Mouse (Mus musculus) lung, postnatal 0 days (tissue): Measurements from ENCODE around the gene Sipa1l1. TPM values are rescaled to one million over a fixed set of nuclear protein-coding genes. Genes with fewer than 3 reads are reported as not detected.

Experiments
- ATAC-seq: fragments of 200-750 bp; cut with Nextera tagmentation; 2 replicates; pipeline ENCODE4 v1.8.0; 2017; ENCODE audit warnings: moderate library complexity
- DNase-seq: peaks from one replicate; pipeline ENCODE4 v3.0.0-alpha.2; 2016; ENCODE audit warnings: low spot score
- H3K27ac ChIP-seq: fragments of 300-500 bp; sonication (generic); 2 replicates; pipeline ENCODE4 v1.5.1; 2014; ENCODE audit warnings: antibody characterized with exemption, mild to moderate bottlenecking, low read length, mixed read lengths
- H3K27me3 ChIP-seq: fragments of 300-500 bp; sonication (generic); replicated peaks from 2 replicates; pipeline ENCODE4 v1.6.1; 2014; ENCODE audit warnings: low read length, mixed read lengths; ENCODE audit not compliant: insufficient read depth
- H3K36me3 ChIP-seq: fragments of 300-500 bp; sonication (generic); 2 replicates; pipeline ENCODE4 v1.6.1; 2014; ENCODE audit warnings: low read length, mixed read lengths; ENCODE audit not compliant: insufficient read depth
- H3K4me1 ChIP-seq: fragments of 300-500 bp; sonication (generic); 2 replicates; pipeline ENCODE4 v1.6.1; 2014; ENCODE audit warnings: antibody characterized with exemption, low read depth, low read length, mixed read lengths; ENCODE audit not compliant: insufficient read depth
- H3K4me2 ChIP-seq: fragments of 300-500 bp; sonication (generic); replicated peaks from 2 replicates; pipeline ENCODE4 v1.6.1; 2014; ENCODE audit warnings: low read depth, mild to moderate bottlenecking, low read length, moderate library complexity, mixed read lengths
- H3K4me3 ChIP-seq: fragments of 300-500 bp; sonication (generic); 2 replicates; pipeline ENCODE4 v1.5.1; 2014; ENCODE audit warnings: low read depth, low read length
- H3K9ac ChIP-seq: fragments of 300-500 bp; sonication (generic); replicated peaks from 2 replicates; pipeline ENCODE4 v1.6.1; 2014; ENCODE audit warnings: low read depth, mild to moderate bottlenecking
- H3K9me3 ChIP-seq: fragments of 300-500 bp; sonication (generic); 2 replicates; pipeline ENCODE4 v1.6.1; 2016; ENCODE audit warnings: low read length, mixed read lengths
- CTCF ChIP-seq: IDR thresholded peaks from 2 replicates; pipeline ENCODE4 v1.5.1; 2016; ENCODE audit warnings: antibody characterized with exemption, mild to moderate bottlenecking
- EP300 ChIP-seq: IDR thresholded peaks from 2 replicates; pipeline ENCODE4 v1.6.1; 2016; ENCODE audit warnings: antibody characterized with exemption, mild to moderate bottlenecking, control low read depth
- WGBS: fragments of 180-500 bp; shearing (Covaris S2); extraction: QIAGEN DNeasy Blood & Tissue Kit; methylation state at CpG from one replicate; pipeline ENCODE4 v1.1.7; 2014; 5-methylcytosine and 5-hydroxymethylcytosine counted together
- polyA plus RNA-seq: library from polyadenylated mRNA; unstranded; fragments of >200 nt; fragmentation: Nextera tagmentation; extraction: Ambion mirVana; gene quantifications from 2 replicates; pipeline ENCODE4 v1.2.1, GENCODE M21; 2015

Sipa1l1 gene
- polyA plus RNA-seq, 1 experiment from 2014 or later = 10.2 TPM

DNA sequence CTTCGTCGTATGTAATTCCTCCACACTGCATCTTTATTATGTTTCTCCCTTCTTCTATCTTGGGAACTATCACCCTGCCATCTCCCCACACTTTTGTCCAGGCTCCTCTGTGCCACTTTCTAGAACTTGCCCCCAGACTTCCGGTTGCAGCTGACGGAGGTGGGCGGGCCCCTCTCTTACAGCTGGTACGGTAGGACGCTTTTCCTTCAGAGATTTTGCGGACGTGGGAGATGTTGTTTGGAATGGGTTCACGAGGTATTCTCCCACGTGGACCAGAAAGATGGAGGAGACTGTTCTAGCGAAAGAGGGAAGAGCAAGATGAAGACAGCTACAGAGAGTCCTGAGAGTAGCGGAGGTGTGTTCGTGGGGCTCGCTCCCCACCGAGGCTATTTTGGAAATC is 10.6 kb upstream of the Sipa1l1 start:
- Histone ChIP-seq H3K27me3 (no peaks in the 10 kb centered on the region), H3K36me3 (no peaks in the 10 kb centered on the region), H3K4me2 (no peak overlapping the region), H3K9me3 (no peaks in the 10 kb centered on the region), H3K9ac (no peak overlapping the region), H3K27ac (no peak overlapping the region), H3K4me3 (no peak overlapping the region), H3K4me1 (no peaks in the 10 kb centered on the region)
- WGBS = 92% methylated on average over 16 of the region's 16 CpGs
- TF ChIP-seq EP300 = no peak
- no peak for TF ChIP-seq CTCF
- ATAC-seq (no peak), DNase-seq (no peak)

DNA sequence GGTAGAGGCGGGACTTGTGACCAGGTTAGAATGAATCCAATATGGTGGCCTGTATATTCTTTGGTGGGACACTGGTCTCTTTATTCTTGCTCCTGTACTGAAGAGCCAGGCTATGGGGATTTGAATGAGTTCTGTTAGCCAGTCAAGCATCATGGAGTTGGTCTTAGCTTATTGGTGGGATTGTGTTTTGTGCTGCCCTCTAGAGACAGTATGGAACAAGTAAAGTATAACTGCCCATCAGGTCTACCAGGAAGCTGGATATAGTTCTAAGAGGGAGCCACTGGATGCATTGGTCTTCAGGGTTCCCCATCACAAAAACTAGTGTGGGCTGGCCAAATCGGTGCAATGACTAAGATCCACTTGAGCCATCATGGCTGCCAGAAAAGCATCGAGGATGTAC is 9.7 kb upstream of the Sipa1l1 start:
- 100% methylated on average over 3 of the region's 3 CpGs for WGBS
- Histone ChIP-seq H3K4me3 (no peak overlapping the region), H3K9ac (no peak overlapping the region), H3K9me3 (no peaks in the 10 kb centered on the region), H3K4me2 (no peak overlapping the region), H3K4me1 (no peaks in the 10 kb centered on the region), H3K27ac (no peak overlapping the region), H3K36me3 (no peaks in the 10 kb centered on the region), H3K27me3 (no peaks in the 10 kb centered on the region)
- DNase-seq = no peak
- ATAC-seq = no peak
- TF ChIP-seq CTCF (0 out of 2 replicates have a peak, but pooled peaks have one; percentile 13), EP300 (no peak)

DNA sequence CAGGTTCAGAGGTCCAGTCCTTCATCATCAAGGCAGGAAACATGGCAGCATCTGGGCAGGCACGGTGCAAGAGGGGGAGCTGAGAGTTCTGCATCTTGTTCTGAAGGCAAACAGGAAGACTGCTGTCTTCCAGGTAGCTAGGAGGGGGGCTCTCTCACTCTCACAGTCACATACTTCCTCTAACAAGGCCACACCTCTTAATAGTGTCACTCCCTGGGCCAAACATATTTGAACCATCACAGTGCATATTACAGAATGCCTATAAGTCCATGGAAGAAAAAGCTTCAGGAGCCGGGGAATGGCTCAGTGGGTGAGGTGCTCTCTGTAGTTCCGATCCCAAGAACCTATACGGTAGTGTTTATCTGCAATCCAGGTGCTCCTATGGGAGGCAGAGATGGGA is 3.5 kb upstream of the Sipa1l1 start:
- H3K36me3 ChIP-seq = no peaks in the 10 kb centered on the region
- no peak overlapping the region for H3K9ac ChIP-seq
- TF ChIP-seq CTCF (no peak), EP300 (no peak)
- ATAC-seq (no peak), DNase-seq (no peak)
- H3K4me1 ChIP-seq = peaks cover 4% of the 10 kb centered on the region
- no peak overlapping the region for H3K27ac ChIP-seq
- WGBS = 57% methylated on average over 4 of the region's 4 CpGs
- no peak overlapping the region for H3K4me2 ChIP-seq
- no peaks in the 10 kb centered on the region for H3K27me3 ChIP-seq
- H3K4me3 ChIP-seq = no peak overlapping the region
- no peaks in the 10 kb centered on the region for H3K9me3 ChIP-seq

DNA sequence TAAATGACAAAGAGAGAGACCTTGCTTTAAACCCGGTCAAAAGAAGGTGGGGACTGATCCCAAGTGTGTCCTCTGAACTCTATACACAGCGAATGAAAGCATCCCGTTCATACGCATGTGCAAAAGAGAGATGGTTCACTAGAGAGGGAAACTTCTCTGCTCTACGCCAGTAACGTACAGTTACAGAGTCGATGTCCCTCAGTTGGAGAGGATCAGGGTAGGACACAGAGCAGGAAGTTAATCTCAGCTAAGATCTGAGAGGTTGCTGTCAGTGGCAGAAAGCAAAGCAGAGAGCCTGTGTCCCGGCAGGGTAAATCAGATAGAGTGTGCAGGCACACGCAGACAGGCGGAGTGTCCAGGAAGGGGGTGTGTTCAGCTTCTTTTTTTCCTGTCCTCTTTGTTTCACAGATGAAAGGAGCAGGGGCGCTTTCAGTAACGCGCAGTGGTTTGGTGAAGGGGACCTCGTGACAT is 3.0 kb upstream of the Sipa1l1 start:
- DNase-seq = peak; percentile 42
- 20% methylated on average over 14 of the region's 14 CpGs for WGBS

DNA sequence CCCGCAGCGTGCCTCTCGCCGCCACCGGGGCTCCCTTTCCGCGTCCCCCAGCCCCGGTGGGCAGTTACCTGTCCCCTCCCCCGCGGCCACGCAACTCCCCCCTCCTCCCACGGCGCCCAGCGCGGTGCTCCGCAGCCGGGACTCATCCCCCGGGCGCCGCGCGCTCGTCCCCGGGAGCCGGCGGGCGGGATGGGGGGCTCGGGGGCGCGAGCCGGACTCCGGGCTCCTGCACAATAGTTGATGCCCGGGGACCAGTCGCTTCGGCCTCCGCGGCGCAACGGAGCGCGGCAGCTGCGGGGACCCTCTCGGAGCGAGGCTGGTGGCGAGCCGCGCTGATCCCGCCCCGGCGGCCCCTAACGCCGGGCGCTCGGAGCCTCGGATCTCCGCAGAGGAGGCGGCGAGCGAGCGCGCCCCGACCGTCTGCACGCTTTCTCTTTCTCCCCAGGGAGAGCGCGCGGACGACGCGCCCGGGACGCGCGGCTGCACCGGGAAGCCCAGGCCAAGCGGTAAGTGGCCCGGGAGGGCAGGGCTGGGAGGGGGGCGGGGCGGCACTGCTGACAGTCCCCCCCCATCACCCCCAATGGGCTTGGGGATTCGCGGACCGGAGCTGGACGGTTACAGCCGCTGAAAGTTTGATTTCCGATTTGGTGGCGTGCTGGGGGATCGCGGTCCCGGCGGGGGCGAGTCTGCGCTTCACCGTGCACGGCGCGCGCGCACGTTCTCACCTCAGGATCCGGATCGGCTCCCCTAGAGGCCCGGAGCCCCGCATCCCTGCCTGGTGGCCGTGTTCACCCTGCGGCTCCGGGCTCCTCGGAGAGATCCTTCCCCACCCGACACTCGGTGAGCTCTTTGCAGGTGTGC is 681 bp downstream of the Sipa1l1 start:
- ATAC-seq (peak; percentile 72), DNase-seq (peak; percentile 75)
- H3K4me3 ChIP-seq = peak overlapping the region; percentile 96
- H3K9ac ChIP-seq = peak overlapping the region; percentile 87
- peak overlapping the region; percentile 92 for H3K27ac ChIP-seq
- under 1% methylated on average over 59 of the region's 109 CpGs for WGBS
- H3K9me3 ChIP-seq = no peaks in the 10 kb centered on the region
- peak overlapping the region; percentile 98 for H3K4me2 ChIP-seq
- peaks cover 10% of the 10 kb centered on the region for H3K4me1 ChIP-seq
- TF ChIP-seq EP300 (no peak), CTCF (no peak; the same call in 1 of the 2 replicates)
- no peaks in the 10 kb centered on the region for H3K27me3 ChIP-seq
- H3K36me3 ChIP-seq = no peaks in the 10 kb centered on the region

More for the DNA sequence above, 3.0 kb upstream of the Sipa1l1 start:
- no peaks in the 10 kb centered on the region for H3K36me3 ChIP-seq
- no peak for TF ChIP-seq EP300
- TF ChIP-seq CTCF = no peak
- H3K9ac ChIP-seq = no peak overlapping the region
- H3K27me3 ChIP-seq = no peaks in the 10 kb centered on the region
- peaks cover 7% of the 10 kb centered on the region for H3K4me1 ChIP-seq
- H3K27ac ChIP-seq = no peak overlapping the region
- no peak overlapping the region for H3K4me3 ChIP-seq
- ATAC-seq = no peak
- H3K9me3 ChIP-seq = no peaks in the 10 kb centered on the region
- no peak overlapping the region; the same call in 1 of the 2 replicates for H3K4me2 ChIP-seq

DNA sequence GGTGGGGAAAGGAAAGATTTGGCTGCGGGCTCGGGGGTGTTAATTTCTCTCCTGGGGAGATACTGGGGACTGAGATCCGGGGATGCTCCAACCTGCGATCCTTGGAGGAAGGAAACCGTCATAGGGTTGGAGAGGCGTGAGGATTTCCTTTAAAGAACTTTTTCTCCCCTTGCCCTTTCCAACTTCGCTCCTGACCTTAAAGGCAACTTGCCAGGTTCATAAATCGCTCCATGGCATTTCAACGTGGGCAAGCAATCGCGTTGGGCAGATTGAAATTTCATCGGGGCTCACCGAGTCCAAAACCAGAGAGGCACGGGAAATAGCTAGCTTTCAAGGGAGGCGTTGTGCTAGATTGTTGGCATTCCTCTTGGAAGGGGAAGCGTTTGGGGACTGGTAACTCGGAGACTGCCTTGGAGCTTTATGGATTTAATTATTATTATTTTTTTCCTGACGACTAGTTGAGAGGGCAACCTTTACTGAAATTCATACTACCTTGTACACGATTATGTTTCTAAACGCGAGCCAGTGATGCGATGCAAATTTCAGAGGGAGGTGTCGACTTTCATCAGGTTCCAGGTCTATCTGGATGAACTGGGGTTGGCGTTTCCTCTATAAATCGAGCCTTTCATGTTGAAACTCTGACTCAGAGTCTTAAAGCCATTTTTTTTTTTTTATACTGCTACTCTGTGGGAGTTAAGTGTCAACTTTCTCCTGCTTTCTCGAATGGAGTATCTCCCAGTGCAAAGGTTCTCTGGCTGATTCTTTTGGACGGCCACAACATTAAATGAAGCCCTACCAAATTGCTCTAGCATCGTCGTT is 1.6 kb downstream of the Sipa1l1 start:
- Histone ChIP-seq H3K9ac (peak overlapping the region; percentile 87), H3K4me3 (peak overlapping the region; percentile 96), H3K4me1 (peaks cover 10% of the 10 kb centered on the region), H3K27ac (peak overlapping the region; percentile 92), H3K36me3 (no peaks in the 10 kb centered on the region), H3K27me3 (no peaks in the 10 kb centered on the region), H3K9me3 (no peaks in the 10 kb centered on the region), H3K4me2 (peak overlapping the region; percentile 98)
- DNase-seq (peak; percentile 52), ATAC-seq (no peak)
- WGBS = 2% methylated on average over 29 of the region's 29 CpGs
- TF ChIP-seq CTCF (no peak), EP300 (no peak)
